Mouse (Mus musculus): ENCODE results near the gene Chd1.

DNA sequence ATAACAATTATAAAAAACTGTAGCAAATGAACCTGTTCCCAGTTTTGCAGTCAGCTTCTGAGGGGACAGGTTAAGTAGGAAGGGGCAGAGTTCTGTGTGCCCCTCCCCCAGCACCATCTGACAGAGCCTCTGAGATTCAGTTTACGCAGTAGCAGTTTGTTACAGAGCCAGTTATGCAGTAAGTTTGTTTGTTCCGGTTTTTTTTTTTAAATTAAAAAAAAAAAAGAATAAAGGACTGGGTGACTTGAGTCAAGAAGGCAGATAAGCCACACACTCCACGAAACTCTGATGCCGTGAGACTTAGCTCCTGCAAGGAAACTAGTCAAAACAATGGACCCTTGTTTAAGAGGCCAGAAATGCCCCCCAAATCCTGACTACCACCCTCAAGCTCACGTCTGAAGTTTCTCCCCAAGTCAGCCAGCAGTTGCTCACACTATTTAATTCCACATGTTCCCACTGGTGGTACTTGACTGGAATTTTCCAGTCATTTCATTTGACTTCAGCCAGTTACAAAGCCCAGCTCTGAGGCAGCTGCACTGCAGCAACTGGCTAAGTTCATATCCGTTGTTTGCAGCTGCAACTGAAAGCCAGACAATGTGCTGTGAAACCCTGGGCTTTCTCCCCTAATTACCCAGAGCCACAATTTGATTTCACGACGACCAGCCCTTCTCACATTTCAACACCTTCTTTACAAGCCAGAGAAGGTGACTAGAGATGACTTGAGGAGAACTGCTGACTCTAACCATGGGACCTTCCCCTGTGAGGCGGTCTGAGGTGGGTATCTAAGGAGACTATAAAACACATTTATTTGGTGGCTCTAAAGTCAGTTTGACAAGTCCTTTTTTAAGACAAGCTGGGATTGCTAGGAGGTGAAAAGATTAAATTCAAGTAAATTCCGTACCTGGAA, 104.0 kb downstream of the Chd1 start:
- TF ChIP-seq POLR2A (IDR thresholded peaks at IDR 0.05; ENCODE audit: borderline replicate concordance, extremely low read depth, insufficient read depth, insufficient read length, poor library complexity, severe bottlenecking) (no peak), CTCF (IDR thresholded peaks at IDR 0.05; ENCODE audit: borderline replicate concordance, extremely low read depth, insufficient read depth, insufficient read length) (no peak)

Measured in brain, embryonic 14.5 days (tissue).